Mouse (Mus musculus) midbrain, postnatal 0 days (tissue): Measurements from ENCODE around the gene H1foo. TPM values are rescaled to one million over a fixed set of nuclear protein-coding genes. Genes with fewer than 3 reads are reported as not detected.

ENCODE experiments used
- ATAC-seq: fragments of 200-750 bp; cut with Nextera tagmentation; 2 replicates; pipeline ENCODE4 v1.8.0; 2017; ENCODE audit warnings: moderate number of reproducible peaks, mild to moderate bottlenecking, moderate TSS enrichment, moderate library complexity; ENCODE audit not compliant: low FRiP score
- DNase-seq: peaks from one replicate; pipeline ENCODE4 v3.0.0-alpha.2; 2015; ENCODE audit warnings: low spot score
- H3K27ac ChIP-seq: fragments of 300-500 bp; sonication (generic); 2 replicates; pipeline ENCODE4 v1.5.1; 2014; ENCODE audit warnings: low read depth, mild to moderate bottlenecking, low read length, mixed read lengths
- H3K27me3 ChIP-seq: fragments of 300-500 bp; sonication (generic); 2 replicates; pipeline ENCODE4 v1.6.1; 2014; ENCODE audit warnings: low read length, control low read depth, mixed read lengths; ENCODE audit not compliant: insufficient read depth
- H3K36me3 ChIP-seq: fragments of 300-500 bp; sonication (generic); 2 replicates; pipeline ENCODE4 v1.6.1; 2014; ENCODE audit warnings: low read length, control low read depth, mixed read lengths; ENCODE audit not compliant: insufficient read depth
- H3K4me1 ChIP-seq: fragments of 300-500 bp; sonication (generic); 2 replicates; pipeline ENCODE4 v1.6.1; 2014; ENCODE audit warnings: mild to moderate bottlenecking, control low read depth, antibody characterized with exemption, low read length, mixed read lengths; ENCODE audit not compliant: insufficient read depth
- H3K4me2 ChIP-seq: fragments of 300-500 bp; sonication (generic); 2 replicates; pipeline ENCODE4 v1.6.1; 2014; ENCODE audit warnings: low read depth, mild to moderate bottlenecking, low read length, mixed read lengths; ENCODE audit not compliant: poor library complexity, severe bottlenecking
- H3K4me3 ChIP-seq: fragments of 300-500 bp; sonication (generic); 2 replicates; pipeline ENCODE4 v1.5.1; 2014; ENCODE audit warnings: low read depth, mild to moderate bottlenecking, low read length, moderate library complexity
- H3K9ac ChIP-seq: fragments of 300-500 bp; sonication (generic); replicated peaks from 2 replicates; pipeline ENCODE4 v1.6.1; 2014; ENCODE audit warnings: mild to moderate bottlenecking, low read length, moderate library complexity, mixed read lengths; ENCODE audit not compliant: poor library complexity, severe bottlenecking
- H3K9me3 ChIP-seq: fragments of 300-500 bp; sonication (generic); 2 replicates; pipeline ENCODE4 v1.6.1; 2016; ENCODE audit warnings: low read length, control low read depth
- CTCF ChIP-seq: IDR thresholded peaks from 2 replicates; pipeline ENCODE4 v1.5.1; 2016; ENCODE audit warnings: antibody characterized with exemption, mild to moderate bottlenecking
- WGBS: fragments of 180-500 bp; shearing (Covaris S2); extraction: QIAGEN DNeasy Blood & Tissue Kit; methylation state at CpG from one replicate; pipeline ENCODE4 v1.1.7; 2014; 5-methylcytosine and 5-hydroxymethylcytosine counted together
- polyA plus RNA-seq: library from polyadenylated mRNA; unstranded; fragments of >200 nt; fragmentation: Nextera tagmentation; extraction: Ambion mirVana; gene quantifications from 2 replicates; pipeline ENCODE4 v1.2.1, GENCODE M21; 2015
- total RNA-seq: library from RNA; depleted of rRNA; stranded (reverse); fragments of >200 nt; gene quantifications from 2 replicates; pipeline ENCODE4 v1.2.3, GENCODE M21; 2014

Gene H1foo
- total and polyA plus RNA-seq, 2 experiments from 2014 or later, result not detected

- ATAC-seq (no peak), DNase-seq (peak; percentile 27)
- Histone ChIP-seq H3K4me3 (no peak overlapping the region), H3K4me2 (no peak overlapping the region), H3K27ac (no peak overlapping the region), H3K36me3 (no peaks in the 10 kb centered on the region), H3K4me1 (peaks cover 9% of the 10 kb centered on the region; the same call in 1 of the 2 replicates), H3K27me3 (peaks cover 17% of the 10 kb centered on the region), H3K9ac (no peak overlapping the region), H3K9me3 (no peaks in the 10 kb centered on the region)
- no peak for TF ChIP-seq CTCF
- 58% methylated on average over 9 of the region's 9 CpGs for WGBS
Measured at GRCm38 (mm10) chr6:115987096-115987747, 42.5 kb downstream of the H1foo start.

- H3K27me3 ChIP-seq, result peaks cover 35% of the 10 kb centered on the region
- no peak overlapping the region for H3K4me2 ChIP-seq
- 0 out of 2 replicates have a peak, but pooled peaks cover 9% of the 10 kb centered on the region for H3K4me1 ChIP-seq
- ATAC-seq (no peak), DNase-seq (no peak)
- H3K4me3 ChIP-seq, result no peak overlapping the region
- no peaks in the 10 kb centered on the region for H3K36me3 ChIP-seq
- TF ChIP-seq CTCF, result no peak
- no peaks in the 10 kb centered on the region for H3K9me3 ChIP-seq
- 81% methylated on average over 5 of the region's 5 CpGs for WGBS
- no peak overlapping the region for H3K9ac ChIP-seq
- H3K27ac ChIP-seq, result no peak overlapping the region
Measured at GRCm38 (mm10) chr6:115989032-115989431, 44.3 kb downstream of the H1foo start.

GRCm38 (mm10) chr6:115989607-115990006 lies 44.9 kb downstream of the H1foo start:
- Histone ChIP-seq H3K36me3 (no peaks in the 10 kb centered on the region), H3K27me3 (peaks cover 41% of the 10 kb centered on the region), H3K4me3 (no peak overlapping the region), H3K9ac (no peak overlapping the region), H3K4me2 (no peak overlapping the region), H3K9me3 (no peaks in the 10 kb centered on the region), H3K4me1 (0 out of 2 replicates have a peak, but pooled peaks cover 9% of the 10 kb centered on the region), H3K27ac (no peak overlapping the region)
- no peak for DNase-seq
- no peak for TF ChIP-seq CTCF
- no peak for ATAC-seq
- 64% methylated on average over 4 of the region's 4 CpGs for WGBS

GRCm38 (mm10) chr6:115990056-115990455 lies 45.3 kb downstream of the H1foo start:
- TF ChIP-seq CTCF, result no peak

GRCm38 (mm10) chr6:115990479-115990878 lies 45.7 kb downstream of the H1foo start:
- Histone ChIP-seq H3K4me3 (no peak overlapping the region), H3K9ac (no peak overlapping the region), H3K27me3 (peaks cover 42% of the 10 kb centered on the region), H3K36me3 (no peaks in the 10 kb centered on the region), H3K4me2 (no peak overlapping the region), H3K27ac (no peak overlapping the region), H3K4me1 (0 out of 2 replicates have a peak, but pooled peaks cover 5% of the 10 kb centered on the region), H3K9me3 (no peaks in the 10 kb centered on the region)
- 76% methylated on average over 9 of the region's 9 CpGs for WGBS
- no peak for TF ChIP-seq CTCF
- ATAC-seq (no peak), DNase-seq (no peak)

More at GRCm38 (mm10) chr6:115990056-115990455, 45.3 kb downstream of the H1foo start:
- Histone ChIP-seq H3K27me3 (peaks cover 42% of the 10 kb centered on the region), H3K36me3 (no peaks in the 10 kb centered on the region), H3K27ac (no peak overlapping the region), H3K9ac (no peak overlapping the region), H3K4me2 (no peak overlapping the region), H3K9me3 (no peaks in the 10 kb centered on the region), H3K4me3 (no peak overlapping the region), H3K4me1 (0 out of 2 replicates have a peak, but pooled peaks cover 7% of the 10 kb centered on the region)
- WGBS, result 76% methylated on average over 3 of the region's 3 CpGs
- ATAC-seq, result no peak
- no peak for DNase-seq

GRCm38 (mm10) chr6:115991108-115991880 lies 46.6 kb downstream of the H1foo start:
- TF ChIP-seq CTCF, result no peak
- Histone ChIP-seq H3K4me1 (0 out of 2 replicates have a peak, but pooled peaks cover 5% of the 10 kb centered on the region), H3K36me3 (no peaks in the 10 kb centered on the region), H3K9me3 (no peaks in the 10 kb centered on the region), H3K4me3 (no peak overlapping the region), H3K27ac (no peak overlapping the region), H3K27me3 (peaks cover 49% of the 10 kb centered on the region), H3K9ac (no peak overlapping the region), H3K4me2 (peak overlapping the region; percentile 35)
- DNase-seq, result no peak
- ATAC-seq, result no peak
- 31% methylated on average over 13 of the region's 13 CpGs for WGBS
